Mouse (Mus musculus): ENCODE measurements around the gene Vgll1. TPM values are rescaled to one million over a fixed set of nuclear protein-coding genes. Genes with fewer than 3 reads are reported as not detected.

Gene Vgll1
- polyA plus RNA-seq, 1 experiment from 2014 or later = not detected

DNA sequence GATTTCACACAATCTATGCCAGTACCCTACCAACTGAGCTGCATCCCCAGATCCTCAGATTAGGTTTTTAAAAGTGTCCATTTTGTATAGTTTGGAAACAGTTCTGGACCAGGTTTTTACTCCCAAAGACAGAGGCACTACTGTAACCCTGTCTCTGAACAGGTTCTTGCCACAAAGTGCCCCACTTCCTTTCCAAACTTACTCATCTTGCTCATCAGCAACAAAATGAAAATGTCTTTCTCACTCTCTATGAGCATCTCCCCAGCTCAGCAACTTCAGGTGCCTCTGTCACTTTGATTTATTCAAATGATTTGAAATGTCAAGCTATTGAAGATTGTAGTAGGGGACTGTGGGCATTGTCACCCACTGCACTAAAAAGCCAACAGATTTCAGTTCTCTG, 49.7 kb downstream of the Vgll1 start:
- H3K36me3 ChIP-seq = no peaks in the 10 kb centered on the region
- no peak overlapping the region for H3K4me2 ChIP-seq
- no peak for ATAC-seq (ENCODE audit: extremely low read depth, insufficient number of reproducible peaks, low FRiP score, low TSS enrichment)

DNA sequence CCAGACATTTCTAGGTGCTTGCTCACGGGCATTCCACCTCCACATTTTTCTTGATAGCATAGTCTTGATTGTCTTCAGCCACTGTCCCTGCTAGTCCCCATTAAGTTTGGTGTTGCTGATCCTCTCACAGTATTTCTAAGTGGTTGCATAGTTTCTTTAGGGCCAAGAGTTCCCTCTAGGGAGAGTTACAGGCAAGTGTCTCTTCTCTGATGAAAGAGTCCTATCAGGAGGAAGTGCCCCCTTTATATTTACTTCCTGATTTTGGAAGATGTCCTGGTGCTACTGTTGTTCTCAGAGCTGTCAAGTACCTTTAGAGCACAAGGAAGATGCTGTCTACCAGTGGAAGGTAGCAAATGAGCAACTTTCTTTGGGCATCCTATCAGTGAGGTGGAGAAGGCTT, 65.6 kb downstream of the Vgll1 start:
- Histone ChIP-seq H3K4me3 (no peak overlapping the region), H3K4me1 (no peaks in the 10 kb centered on the region), H3K4me2 (no peak overlapping the region), H3K36me3 (no peaks in the 10 kb centered on the region), H3K9ac (no peak overlapping the region), H3K27ac (replicated peaks) (no peak overlapping the region), H3K9me3 (no peaks in the 10 kb centered on the region), H3K27me3 (replicated peaks) (no peaks in the 10 kb centered on the region)
- no peak for ATAC-seq (ENCODE audit: extremely low read depth, insufficient number of reproducible peaks, low FRiP score, low TSS enrichment)
- 50% methylated on average over 1 of the region's 1 CpGs for WGBS

More for the DNA sequence above, 49.7 kb downstream of the Vgll1 start:
- no peaks in the 10 kb centered on the region for H3K4me1 ChIP-seq
- H3K9me3 ChIP-seq = no peaks in the 10 kb centered on the region
- no peak overlapping the region for H3K9ac ChIP-seq
- H3K27ac ChIP-seq (replicated peaks) = no peak overlapping the region
- no peaks in the 10 kb centered on the region for H3K27me3 ChIP-seq (replicated peaks)
- no peak overlapping the region for H3K4me3 ChIP-seq

Other genes starting within 250 kb of the Vgll1 start
- gene Adgrg4, start 217.9 kb upstream of the Vgll1 start, polyA plus RNA-seq (2015; fragmentation: Nextera tagmentation; extraction: Ambion mirVana) = not detected in 2 replicates
- gene Brs3, start 45.0 kb upstream of the Vgll1 start, polyA plus RNA-seq (2015; fragmentation: Nextera tagmentation; extraction: Ambion mirVana) = not detected in 2 replicates
- 57.4 and 61.8 TPM in 2 replicates for gene Htatsf1, start 34.5 kb upstream of the Vgll1 start, polyA plus RNA-seq (2015; fragmentation: Nextera tagmentation; extraction: Ambion mirVana)
- gene Cd40lg, start 124.0 kb downstream of the Vgll1 start, polyA plus RNA-seq (2015; fragmentation: Nextera tagmentation; extraction: Ambion mirVana) = not detected in 2 replicates